Mouse (Mus musculus) inflammation-experienced regulatory T-cells, adult 6 months (primary cell): Measurements from ENCODE around the gene Sccpdh. TPM values are rescaled to one million over a fixed set of nuclear protein-coding genes. Genes with fewer than 3 reads are reported as not detected.

Experiments used
- ATAC-seq: one replicate; pipeline ENCODE4 v1.8.0; 2017
- polyA plus RNA-seq, 3 experiments: library from polyadenylated mRNA; unstranded; fragments of 100-300 nt; shearing (Covaris generic); gene quantifications; one replicate each; pipeline ENCODE4 v1.2.1; 2017

Sccpdh gene
- polyA plus RNA-seq, 3 experiments from 2014 or later, result 3.8 to 19.0 (median 14.8) TPM

GRCm38 (mm10) chr1:179734500-179735474 is 66.8 kb downstream of the Sccpdh start:
- ATAC-seq, result no peak

GRCm38 (mm10) chr1:179736483-179736882 is 68.5 kb downstream of the Sccpdh start:
- no peak for ATAC-seq

Other genes with a start within 250 kb of the Sccpdh start
- 10 to 100 TPM; 17.9 to 46.5 (median 40.8) TPM for gene Smyd3, start 150.2 kb upstream of the Sccpdh start, polyA plus RNA-seq
- 10 to 100 TPM; 23.8 to 31.8 (median 27.3) TPM for gene Tfb2m, start 121.9 kb upstream of the Sccpdh start, polyA plus RNA-seq
- gene Cnst, start 121.8 kb upstream of the Sccpdh start, polyA plus RNA-seq, result 10 to 100 TPM; 10.6 to 16.1 (median 16.0) TPM
- not detected for gene Kif28, start 77.1 kb downstream of the Sccpdh start, polyA plus RNA-seq
- gene Gm10518, start 135.2 kb downstream of the Sccpdh start, polyA plus RNA-seq, result not detected
- gene Ahctf1, start 135.5 kb downstream of the Sccpdh start, polyA plus RNA-seq, result 10 to 100 TPM; 20.5 to 31.9 (median 22.5) TPM